Mouse (Mus musculus) frontal cortex, postnatal 25 days (tissue): ENCODE results near the gene Mtg2.
A peak's percentile ranks its signal among the peaks of the same experiment; 100 is the strongest.

ENCODE experiments used
- DNase-seq, 2 experiments: peaks; one replicate each; pipeline ENCODE4 v3.0.0; 2022; ENCODE audit warnings: low spot score in 2 of 2

Mtg2 gene

GRCm38 (mm10) chr2:180104659-180105377 lies 34.4 kb downstream of the Mtg2 start:
- no peak for DNase-seq

- no peak for DNase-seq
Measured at GRCm38 (mm10) chr2:180105441-180106190, 35.2 kb downstream of the Mtg2 start.

GRCm38 (mm10) chr2:180107081-180107480 lies 36.7 kb downstream of the Mtg2 start:
- DNase-seq, result no peak

GRCm38 (mm10) chr2:180108285-180108684 lies 37.9 kb downstream of the Mtg2 start:
- no peak for DNase-seq

- no peak for DNase-seq
Measured at GRCm38 (mm10) chr2:180113909-180114890, 43.8 kb downstream of the Mtg2 start.

- no peak for DNase-seq
Measured at GRCm38 (mm10) chr2:180115279-180115678, 44.9 kb downstream of the Mtg2 start.

GRCm38 (mm10) chr2:180116081-180116493 lies 45.7 kb downstream of the Mtg2 start:
- DNase-seq, result no peak

GRCm38 (mm10) chr2:180116741-180117484 lies 46.5 kb downstream of the Mtg2 start:
- DNase-seq, result no peak

GRCm38 (mm10) chr2:180117485-180118194 lies 47.3 kb downstream of the Mtg2 start:
- no peak for DNase-seq

- peak; percentile 98 to 100 for DNase-seq
Measured at GRCm38 (mm10) chr2:180118661-180119438, 48.5 kb downstream of the Mtg2 start, which contains the start of gene Osbpl2. Gene Osbpl2, plus strand, starts transcription at chr2:180119306.

- DNase-seq, result no peak
Measured at GRCm38 (mm10) chr2:180119439-180120291, 49.3 kb downstream of the Mtg2 start.

GRCm38 (mm10) chr2:180120292-180120761 lies 49.9 kb downstream of the Mtg2 start:
- DNase-seq, result no peak

GRCm38 (mm10) chr2:180124192-180124591 lies 53.8 kb downstream of the Mtg2 start:
- DNase-seq, result no peak

GRCm38 (mm10) chr2:180126195-180126594 lies 55.8 kb downstream of the Mtg2 start:
- DNase-seq, result no peak

- DNase-seq, result no peak
Measured at GRCm38 (mm10) chr2:180127675-180128074, 57.3 kb downstream of the Mtg2 start.

- DNase-seq, result no peak
Measured at GRCm38 (mm10) chr2:180133231-180133630, 62.8 kb downstream of the Mtg2 start.

GRCm38 (mm10) chr2:180133911-180134310 lies 63.5 kb downstream of the Mtg2 start:
- DNase-seq, result no peak

- no peak for DNase-seq
Measured at GRCm38 (mm10) chr2:180135414-180135813, 65.0 kb downstream of the Mtg2 start.
